Mouse (Mus musculus): Measurements from ENCODE around the gene Tcte2. TPM values are rescaled to one million over a fixed set of nuclear protein-coding genes. Genes with fewer than 3 reads are reported as not detected.

The Tcte2 gene
- total and polyA plus RNA-seq, 3 experiments, result 0.17 TPM; not detected in 2

GRCm38 (mm10) chr17:13697646-13698045, 64.0 kb downstream of the Tcte2 start:
- Histone ChIP-seq H3K4me3 (replicated peaks in 1 of 3; ENCODE audit: low read depth in 2 of 3, low read length in 2 of 3, poor library complexity in 1 of 3) (no peak overlapping the region), H3K9ac (ENCODE audit: insufficient read depth, low read depth) (no peak overlapping the region), H3K9me3 (replicated peaks; ENCODE audit: low read length) (no peaks in the 10 kb centered on the region), H3K4me2 (ENCODE audit: insufficient read depth, low read depth, poor library complexity, severe bottlenecking) (no peak overlapping the region), H3K27ac (ENCODE audit: insufficient read depth, low read depth) (no peak overlapping the region), H3K36me3 (replicated peaks in 1 of 2; ENCODE audit: control insufficient read depth in 1 of 2, insufficient read depth in 1 of 2, low read length in 1 of 2) (no peaks in the 10 kb centered on the region), H3K79me2 (replicated peaks; ENCODE audit: control insufficient read depth, extremely low read depth, insufficient read depth, poor library complexity, severe bottlenecking) (no peaks in the 10 kb centered on the region), H3K4me1 (ENCODE audit: control insufficient read depth in 1 of 2, insufficient read depth in 2 of 2) (no peaks in the 10 kb centered on the region), H3K27me3 (replicated peaks) (no peaks in the 10 kb centered on the region)
- in situ Hi-C loops (cut with MboI; ENCODE audit: low pct_ligation_motif_present, low pct_unique_long_range_greater_than_20kb, low sequenced_read_pairs) (no loop called here), dilution Hi-C loops (cut with MboI; ENCODE audit: extremely low pct_ligation_motif_present, extremely low pct_unique_long_range_greater_than_20kb, low sequenced_read_pairs) (no loop called here)
- DNase-seq (ENCODE audit: extremely low read depth), result no peak
- TF ChIP-seq ZKSCAN1 (IDR thresholded peaks at IDR 0.05; ENCODE audit: borderline replicate concordance, low read depth, low read length) (no peak), IRF4 (IDR thresholded peaks at IDR 0.05; ENCODE audit: low read depth, low read length) (no peak), USF1 (IDR thresholded peaks at IDR 0.05; ENCODE audit: low read depth, low read length) (no peak), UBTF (IDR thresholded peaks at IDR 0.05; ENCODE audit: low read depth, low read length) (no peak), NELFE (IDR thresholded peaks at IDR 0.05; ENCODE audit: low read depth, low read length) (no peak), PAX5 (IDR thresholded peaks at IDR 0.05; ENCODE audit: low read length) (no peak), CHD2 (IDR thresholded peaks at IDR 0.05; ENCODE audit: low read length) (no peak), SIN3A (IDR thresholded peaks at IDR 0.05; ENCODE audit: low read length) (no peak), MAX (IDR thresholded peaks at IDR 0.05; ENCODE audit: low read length) (no peak)

- Histone ChIP-seq H3K36me3 (replicated peaks in 1 of 2; ENCODE audit: control insufficient read depth in 1 of 2, insufficient read depth in 1 of 2, low read length in 1 of 2) (no peaks in the 10 kb centered on the region), H3K4me1 (ENCODE audit: control insufficient read depth in 1 of 2, insufficient read depth in 2 of 2) (peaks cover under 1% of the 10 kb centered on the region in 2 experiments; a peak in 3 of 4 replicates), H3K9me3 (replicated peaks; ENCODE audit: low read length) (no peaks in the 10 kb centered on the region), H3K9ac (ENCODE audit: insufficient read depth, low read depth) (no peak overlapping the region), H3K27me3 (replicated peaks) (no peaks in the 10 kb centered on the region), H3K27ac (ENCODE audit: insufficient read depth, low read depth) (no peak overlapping the region), H3K4me2 (ENCODE audit: insufficient read depth, low read depth, poor library complexity, severe bottlenecking) (no peak overlapping the region), H3K79me2 (replicated peaks; ENCODE audit: control insufficient read depth, extremely low read depth, insufficient read depth, poor library complexity, severe bottlenecking) (no peaks in the 10 kb centered on the region), H3K4me3 (replicated peaks in 1 of 3; ENCODE audit: low read depth in 2 of 3, low read length in 2 of 3, poor library complexity in 1 of 3) (no peak overlapping the region)
- dilution Hi-C loops (cut with MboI; ENCODE audit: extremely low pct_ligation_motif_present, extremely low pct_unique_long_range_greater_than_20kb, low sequenced_read_pairs) (no loop called here), in situ Hi-C loops (cut with MboI; ENCODE audit: low pct_ligation_motif_present, low pct_unique_long_range_greater_than_20kb, low sequenced_read_pairs) (no loop called here)
- no peak for DNase-seq (ENCODE audit: extremely low read depth)
- TF ChIP-seq ZKSCAN1 (IDR thresholded peaks at IDR 0.05; ENCODE audit: borderline replicate concordance, low read depth, low read length) (no peak), HCFC1 (IDR thresholded peaks at IDR 0.05; ENCODE audit: low read depth, low read length) (no peak), JUND (conservative IDR thresholded peaks at IDR 0.05; ENCODE audit: low read depth, low read length) (no peak), MAZ (IDR thresholded peaks at IDR 0.05; ENCODE audit: low read depth, low read length) (no peak), ETS1 (conservative IDR thresholded peaks at IDR 0.05; ENCODE audit: low read depth, low read length) (no peak), ELF1 (IDR thresholded peaks at IDR 0.05; ENCODE audit: low read depth, low read length) (no peak)
These were observed 65.7 kb downstream of the Tcte2 start for GRCm38 (mm10) chr17:13695881-13696280.

GRCm38 (mm10) chr17:13695211-13695610, 66.4 kb downstream of the Tcte2 start:
- Histone ChIP-seq H3K4me2 (ENCODE audit: insufficient read depth, low read depth, poor library complexity, severe bottlenecking) (no peak overlapping the region), H3K4me3 (replicated peaks in 1 of 3; ENCODE audit: low read depth in 2 of 3, low read length in 2 of 3, poor library complexity in 1 of 3) (no peak overlapping the region), H3K79me2 (replicated peaks; ENCODE audit: control insufficient read depth, extremely low read depth, insufficient read depth, poor library complexity, severe bottlenecking) (no peaks in the 10 kb centered on the region), H3K9me3 (replicated peaks; ENCODE audit: low read length) (no peaks in the 10 kb centered on the region), H3K36me3 (replicated peaks in 1 of 2; ENCODE audit: control insufficient read depth in 1 of 2, insufficient read depth in 1 of 2, low read length in 1 of 2) (no peaks in the 10 kb centered on the region), H3K27ac (ENCODE audit: insufficient read depth, low read depth) (no peak overlapping the region), H3K9ac (ENCODE audit: insufficient read depth, low read depth) (no peak overlapping the region), H3K27me3 (replicated peaks) (no peaks in the 10 kb centered on the region), H3K4me1 (ENCODE audit: control insufficient read depth in 1 of 2, insufficient read depth in 2 of 2) (peaks cover 5 to 7% of the 10 kb centered on the region in 2 experiments; a peak in 3 of 4 replicates)
- dilution Hi-C loops (cut with MboI; ENCODE audit: extremely low pct_ligation_motif_present, extremely low pct_unique_long_range_greater_than_20kb, low sequenced_read_pairs) (no loop called here), in situ Hi-C loops (cut with MboI; ENCODE audit: low pct_ligation_motif_present, low pct_unique_long_range_greater_than_20kb, low sequenced_read_pairs) (no loop called here)
- no peak for DNase-seq (ENCODE audit: extremely low read depth)
- TF ChIP-seq ETS1 (conservative IDR thresholded peaks at IDR 0.05; ENCODE audit: low read depth, low read length) (no peak), USF2 (conservative IDR thresholded peaks at IDR 0.05; ENCODE audit: low read depth, low read length) (peak; percentile 53), USF1 (IDR thresholded peaks at IDR 0.05; ENCODE audit: low read depth, low read length) (peak; percentile 25; the same call in 1 of the 2 replicates), CHD1 (IDR thresholded peaks at IDR 0.05; ENCODE audit: low read depth, low read length) (no peak)

Measured in CH12.LX (cell line).